19 mouse cellular contexts compared by ENCODE assay signal in genomic region chr14:47818224-47818623, GRCm38 (mm10).
"Had no signal": no experiment of that assay in that cellular context is flagged by ENCODE, and none has a peak within 500 bp of the region (broad histone marks: within the 10 kb centered on the region; RNA-seq: fewer than 3 reads in every experiment).

No protein-coding gene starts in this region.

- ATAC-seq: hindbrain, embryonic 16.5 days; hindbrain, postnatal 0 days; inflammation-experienced regulatory T-cells, adult 6 months; intestine, embryonic 15.5 days; intestine, embryonic 16.5 days; intestine, postnatal 0 days had no signal

- DNase-seq: heart, postnatal 10 days; heart, postnatal 36 days; kidney, adult 11 months; kidney, adult 18-20 months; kidney, adult 2 months; kidney, adult 8-10 months; kidney, adult 9 months; kidney, postnatal 14 days; kidney, postnatal 25 days; kidney, postnatal 36 days; kidney, postnatal 4 days; layer of hippocampus, adult 9-11 months; layer of hippocampus, postnatal 36 days had no signal
